25 mouse cellular contexts compared by ENCODE assay signal in the genomic region with DNA sequence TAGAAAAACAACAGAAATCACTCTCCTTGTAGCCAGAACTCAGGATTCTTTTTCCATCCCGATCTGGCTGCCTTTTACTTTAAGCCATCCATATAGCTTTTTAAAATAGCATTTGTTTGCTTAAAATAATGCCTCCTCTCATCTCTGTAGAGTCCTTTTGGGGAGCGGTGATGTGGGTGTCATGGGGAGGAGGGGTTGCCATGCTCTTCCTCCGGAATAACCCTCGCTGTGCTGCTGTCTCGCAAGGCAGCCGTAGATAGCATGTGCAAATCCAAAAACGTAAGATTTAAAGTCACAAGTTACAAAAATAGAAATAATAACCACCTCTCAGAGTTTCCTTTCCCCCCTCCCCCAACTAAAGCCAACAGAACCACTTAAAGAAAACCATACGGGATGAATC. TPM values are rescaled to one million over a fixed set of nuclear protein-coding genes. Genes with fewer than 3 reads are reported as not detected.
DNase-seq lines count a peak whose midpoint lies in the region; ATAC-seq and TF ChIP-seq lines count a peak whose summit lies in the region.
"Had no signal": no experiment of that assay in that cellular context is flagged by ENCODE, and none has a peak within 500 bp of the region (broad histone marks: within the 10 kb centered on the region; RNA-seq: fewer than 3 reads in every experiment).

No protein-coding gene starts in this region.

- H3K9ac ChIP-seq in hindbrain, embryonic 13.5 days: no peak overlapping the region
- H3K9ac ChIP-seq: embryonic facial prominence, embryonic 13.5 days; forebrain, embryonic 12.5 days; forebrain, embryonic 15.5 days; hindbrain, embryonic 12.5 days had no signal

- no peaks in the 10 kb centered on the region for H3K27me3 ChIP-seq in hindbrain, embryonic 13.5 days
- H3K27me3 ChIP-seq: embryonic facial prominence, embryonic 13.5 days; forebrain, embryonic 12.5 days; forebrain, embryonic 15.5 days; hindbrain, embryonic 12.5 days had no signal

- peak; percentile 82 for ATAC-seq in frontal cortex, adult (ENCODE audit: low TSS enrichment)
- no peak for ATAC-seq in hindbrain, embryonic 13.5 days (ENCODE audit: low FRiP score)
- ATAC-seq: activated CD4-positive, CD25-positive, alpha-beta regulatory T cell, adult 4 months; forebrain, embryonic 15.5 days; hindbrain, embryonic 16.5 days had no signal

- H3K4me1 ChIP-seq in olfactory bulb, adult 2 months (ENCODE audit: control insufficient read depth, insufficient read depth, low read length): peaks cover 34% of the 10 kb centered on the region
- H3K4me1 ChIP-seq in hindbrain, embryonic 13.5 days (replicated peaks): peaks cover 10% of the 10 kb centered on the region; the same call in 1 of the 2 replicates
- H3K4me1 ChIP-seq: embryonic facial prominence, embryonic 10.5 days; embryonic facial prominence, embryonic 13.5 days; forebrain, embryonic 12.5 days; forebrain, embryonic 15.5 days had no signal

- H3K36me3 ChIP-seq in hindbrain, embryonic 13.5 days: peaks cover 4% of the 10 kb centered on the region; the same call in 1 of the 2 replicates
- H3K36me3 ChIP-seq: forebrain, embryonic 12.5 days; forebrain, embryonic 15.5 days had no signal

- no peaks in the 10 kb centered on the region for H3K9me3 ChIP-seq in hindbrain, embryonic 13.5 days
- H3K9me3 ChIP-seq: embryonic facial prominence, embryonic 10.5 days; embryonic facial prominence, embryonic 13.5 days; forebrain, embryonic 12.5 days; forebrain, embryonic 15.5 days; hindbrain, embryonic 12.5 days had no signal

- no peak overlapping the region for H3K4me2 ChIP-seq in hindbrain, embryonic 13.5 days
- H3K4me2 ChIP-seq: embryonic facial prominence, embryonic 13.5 days; forebrain, embryonic 12.5 days; forebrain, embryonic 15.5 days; heart, embryonic 11.5 days; hindbrain, embryonic 12.5 days had no signal

- DNase-seq in frontal cortex, postnatal 10 days (ENCODE audit: low spot score in 2 of 2): no peak
- DNase-seq in right cerebral cortex, adult 18-20 months: peak; percentile 47
- DNase-seq in right cerebral cortex, postnatal 4 days: no peak
- DNase-seq: adrenal gland, postnatal 10 days; adrenal gland, postnatal 36 days; cerebellum, adult 11 months; cerebellum, adult 2 months; cerebellum, adult 9-11 months; cerebellum, postnatal 25 days; embryo, embryonic 11 days; gastrocnemius, adult 2 months; gastrocnemius, postnatal 14 days; heart, adult 11 months had no signal

- no peak overlapping the region for H3K4me3 ChIP-seq in olfactory bulb, adult 2 months (ENCODE audit: insufficient read depth, low read depth, low read length)
- no peak overlapping the region for H3K4me3 ChIP-seq in hindbrain, embryonic 13.5 days
- H3K4me3 ChIP-seq: embryonic facial prominence, embryonic 10.5 days; embryonic facial prominence, embryonic 13.5 days; erythroblast, embryonic 14.5 days; forebrain, embryonic 12.5 days; forebrain, embryonic 15.5 days; gastrocnemius, adult 2 months; hindbrain, embryonic 12.5 days had no signal

- WGBS in olfactory bulb, adult 2 months: 29% methylated on average over 8 of the region's 8 CpGs
- WGBS in hindbrain, embryonic 13.5 days: 96% methylated on average over 8 of the region's 8 CpGs

- no peak for TF ChIP-seq CTCF in olfactory bulb, adult 2 months (IDR thresholded peaks at IDR 0.05; ENCODE audit: insufficient read depth, low read depth, low read length)

- peak overlapping the region; percentile 87 for H3K27ac ChIP-seq in olfactory bulb, adult 2 months (ENCODE audit: insufficient read depth, low read depth, low read length)
- no peak overlapping the region for H3K27ac ChIP-seq in hindbrain, embryonic 13.5 days
- H3K27ac ChIP-seq: embryonic facial prominence, embryonic 10.5 days; embryonic facial prominence, embryonic 13.5 days; forebrain, embryonic 12.5 days; forebrain, embryonic 15.5 days; hindbrain, embryonic 12.5 days had no signal

- no peak for TF ChIP-seq POLR2A in olfactory bulb, adult 2 months (IDR thresholded peaks at IDR 0.05; ENCODE audit: insufficient read depth, low read depth, low read length)

RNA-seq across cellular contexts. Expression of gene Dnajb12, which starts 37.9 kb away (rescaled TPM):
- not detected in 2 replicates for polyA plus RNA-seq in olfactory bulb, adult 2 months (2012; ENCODE audit: insufficient read depth, insufficient read length, low replicate concordance, missing spikeins)
- 18.4 and 19.2 TPM in 2 replicates for polyA plus RNA-seq in hindbrain, embryonic 13.5 days (2015; fragmentation: Nextera tagmentation; extraction: Ambion mirVana)
